Mouse (Mus musculus): ENCODE results near the gene Mbd5. TPM values are rescaled to one million over a fixed set of nuclear protein-coding genes. Genes with fewer than 3 reads are reported as not detected.

Mbd5 gene
- polyA plus RNA-seq, 1 experiment: 12.7 TPM

GRCm38 (mm10) chr2:49210408-49210807 lies 261.1 kb downstream of the Mbd5 start:
- H3K4me3 ChIP-seq (ENCODE audit: control insufficient read depth, low read depth, low read length): no peak overlapping the region
- no peak overlapping the region for H3K27ac ChIP-seq (ENCODE audit: control insufficient read depth, insufficient read depth, low read depth, low read length)
- H3K27me3 ChIP-seq (ENCODE audit: control insufficient read depth, insufficient read depth, low read length): no peaks in the 10 kb centered on the region
- no peaks in the 10 kb centered on the region for H3K36me3 ChIP-seq (ENCODE audit: control insufficient read depth, insufficient read depth, low read length)
- TF ChIP-seq CTCF (IDR thresholded peaks at IDR 0.05; ENCODE audit: control insufficient read depth, insufficient read depth, insufficient replicate concordance, low read depth, low read length): no peak
- no peak for TF ChIP-seq POLR2A (IDR thresholded peaks at IDR 0.05; ENCODE audit: control insufficient read depth, low read depth, low read length)
- H3K4me1 ChIP-seq (ENCODE audit: control insufficient read depth, insufficient read depth, low read length): no peaks in the 10 kb centered on the region

GRCm38 (mm10) chr2:49229725-49230124 lies 280.4 kb downstream of the Mbd5 start:
- Histone ChIP-seq H3K4me3 (ENCODE audit: control insufficient read depth, low read depth, low read length) (no peak overlapping the region), H3K36me3 (ENCODE audit: control insufficient read depth, insufficient read depth, low read length) (no peaks in the 10 kb centered on the region), H3K27ac (ENCODE audit: control insufficient read depth, insufficient read depth, low read depth, low read length) (no peak overlapping the region), H3K27me3 (ENCODE audit: control insufficient read depth, insufficient read depth, low read length) (no peaks in the 10 kb centered on the region), H3K4me1 (ENCODE audit: control insufficient read depth, insufficient read depth, low read length) (no peaks in the 10 kb centered on the region)
- TF ChIP-seq POLR2A (IDR thresholded peaks at IDR 0.05; ENCODE audit: control insufficient read depth, low read depth, low read length): no peak
- no peak for TF ChIP-seq CTCF (IDR thresholded peaks at IDR 0.05; ENCODE audit: control insufficient read depth, insufficient read depth, insufficient replicate concordance, low read depth, low read length)

GRCm38 (mm10) chr2:49234064-49234463 lies 284.8 kb downstream of the Mbd5 start:
- Histone ChIP-seq H3K36me3 (ENCODE audit: control insufficient read depth, insufficient read depth, low read length) (no peaks in the 10 kb centered on the region), H3K27me3 (ENCODE audit: control insufficient read depth, insufficient read depth, low read length) (no peaks in the 10 kb centered on the region), H3K27ac (ENCODE audit: control insufficient read depth, insufficient read depth, low read depth, low read length) (no peak overlapping the region), H3K4me3 (ENCODE audit: control insufficient read depth, low read depth, low read length) (no peak overlapping the region), H3K4me1 (ENCODE audit: control insufficient read depth, insufficient read depth, low read length) (no peaks in the 10 kb centered on the region)
- no peak for TF ChIP-seq POLR2A (IDR thresholded peaks at IDR 0.05; ENCODE audit: control insufficient read depth, low read depth, low read length)
- no peak for TF ChIP-seq CTCF (IDR thresholded peaks at IDR 0.05; ENCODE audit: control insufficient read depth, insufficient read depth, insufficient replicate concordance, low read depth, low read length)

GRCm38 (mm10) chr2:49241715-49242114 lies 292.4 kb downstream of the Mbd5 start:
- Histone ChIP-seq H3K27me3 (ENCODE audit: control insufficient read depth, insufficient read depth, low read length) (no peaks in the 10 kb centered on the region), H3K4me1 (ENCODE audit: control insufficient read depth, insufficient read depth, low read length) (no peaks in the 10 kb centered on the region), H3K27ac (ENCODE audit: control insufficient read depth, insufficient read depth, low read depth, low read length) (no peak overlapping the region), H3K36me3 (ENCODE audit: control insufficient read depth, insufficient read depth, low read length) (no peaks in the 10 kb centered on the region), H3K4me3 (ENCODE audit: control insufficient read depth, low read depth, low read length) (no peak overlapping the region)
- TF ChIP-seq CTCF (IDR thresholded peaks at IDR 0.05; ENCODE audit: control insufficient read depth, insufficient read depth, insufficient replicate concordance, low read depth, low read length): no peak
- TF ChIP-seq POLR2A (IDR thresholded peaks at IDR 0.05; ENCODE audit: control insufficient read depth, low read depth, low read length): no peak

GRCm38 (mm10) chr2:49264092-49264491 lies 314.8 kb downstream of the Mbd5 start:
- no peaks in the 10 kb centered on the region for H3K4me1 ChIP-seq (ENCODE audit: control insufficient read depth, insufficient read depth, low read length)
- no peak overlapping the region for H3K27ac ChIP-seq (ENCODE audit: control insufficient read depth, insufficient read depth, low read depth, low read length)
- H3K27me3 ChIP-seq (ENCODE audit: control insufficient read depth, insufficient read depth, low read length): no peaks in the 10 kb centered on the region
- TF ChIP-seq CTCF (IDR thresholded peaks at IDR 0.05; ENCODE audit: control insufficient read depth, insufficient read depth, insufficient replicate concordance, low read depth, low read length) (no peak), POLR2A (IDR thresholded peaks at IDR 0.05; ENCODE audit: control insufficient read depth, low read depth, low read length) (no peak)
- H3K36me3 ChIP-seq (ENCODE audit: control insufficient read depth, insufficient read depth, low read length): no peaks in the 10 kb centered on the region
- no peak overlapping the region for H3K4me3 ChIP-seq (ENCODE audit: control insufficient read depth, low read depth, low read length)

GRCm38 (mm10) chr2:49272295-49272967 lies 323.1 kb downstream of the Mbd5 start:
- Histone ChIP-seq H3K27me3 (ENCODE audit: control insufficient read depth, insufficient read depth, low read length) (no peaks in the 10 kb centered on the region), H3K27ac (ENCODE audit: control insufficient read depth, insufficient read depth, low read depth, low read length) (no peak overlapping the region), H3K4me1 (ENCODE audit: control insufficient read depth, insufficient read depth, low read length) (peaks cover 2% of the 10 kb centered on the region; the same call in 1 of the 2 replicates), H3K36me3 (ENCODE audit: control insufficient read depth, insufficient read depth, low read length) (no peaks in the 10 kb centered on the region), H3K4me3 (ENCODE audit: control insufficient read depth, low read depth, low read length) (peak overlapping the region; percentile 81)
- TF ChIP-seq POLR2A (IDR thresholded peaks at IDR 0.05; ENCODE audit: control insufficient read depth, low read depth, low read length) (no peak), CTCF (IDR thresholded peaks at IDR 0.05; ENCODE audit: control insufficient read depth, insufficient read depth, insufficient replicate concordance, low read depth, low read length) (no peak)

- H3K36me3 ChIP-seq (ENCODE audit: control insufficient read depth, insufficient read depth, low read length): no peaks in the 10 kb centered on the region
- no peaks in the 10 kb centered on the region for H3K27me3 ChIP-seq (ENCODE audit: control insufficient read depth, insufficient read depth, low read length)
- no peak overlapping the region for H3K4me3 ChIP-seq (ENCODE audit: control insufficient read depth, low read depth, low read length)
- H3K27ac ChIP-seq (ENCODE audit: control insufficient read depth, insufficient read depth, low read depth, low read length): no peak overlapping the region
- H3K4me1 ChIP-seq (ENCODE audit: control insufficient read depth, insufficient read depth, low read length): peaks cover 2% of the 10 kb centered on the region; the same call in 1 of the 2 replicates
- TF ChIP-seq CTCF (IDR thresholded peaks at IDR 0.05; ENCODE audit: control insufficient read depth, insufficient read depth, insufficient replicate concordance, low read depth, low read length) (no peak), POLR2A (IDR thresholded peaks at IDR 0.05; ENCODE audit: control insufficient read depth, low read depth, low read length) (no peak)
These were observed 326.9 kb downstream of the Mbd5 start for GRCm38 (mm10) chr2:49276017-49276722.

All from testis, adult 2 months (tissue).